9 mouse cellular contexts compared by ENCODE assay signal in the genomic region with DNA sequence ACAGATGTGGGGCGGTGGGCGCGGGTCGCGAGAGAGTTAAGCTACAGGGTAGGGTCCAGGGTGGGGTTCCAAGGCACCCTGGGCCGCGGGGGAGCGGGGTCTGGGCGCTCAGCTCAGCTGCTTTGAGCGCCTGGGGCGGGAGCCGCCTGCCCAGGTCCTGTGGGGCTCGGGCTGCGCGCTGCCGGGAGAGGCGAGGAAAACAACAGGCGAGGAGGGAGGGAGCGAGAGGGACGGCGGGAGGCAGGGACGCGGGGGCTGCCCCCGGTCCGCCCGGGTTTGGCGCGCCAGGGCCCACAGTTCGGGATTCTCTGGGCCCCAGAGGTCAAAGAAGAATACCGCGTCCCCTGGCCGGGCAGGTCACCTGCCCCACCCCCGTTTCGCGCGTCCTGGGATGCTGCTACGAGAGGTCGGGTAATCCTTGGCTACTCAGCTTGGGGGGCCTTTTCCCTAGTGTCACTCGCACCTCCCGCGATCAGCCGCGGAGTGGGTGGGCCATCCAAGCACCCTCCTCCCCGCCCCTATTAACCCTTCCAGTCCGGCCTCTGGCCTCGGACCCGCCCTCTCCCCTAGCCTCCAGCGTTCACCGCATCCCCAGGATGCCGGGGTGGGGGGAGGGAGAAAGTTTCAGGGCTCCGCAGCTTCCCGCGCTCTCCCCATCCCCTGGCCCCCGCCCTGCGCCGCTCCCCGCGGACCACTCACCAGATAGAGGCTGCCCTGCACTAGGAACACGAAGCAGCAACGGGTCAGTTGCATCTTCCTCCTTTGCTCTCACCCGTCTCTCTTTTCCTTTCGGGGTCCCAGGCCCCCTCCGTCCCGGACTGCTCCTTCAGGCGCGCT. TPM values are rescaled to one million over a fixed set of nuclear protein-coding genes. Genes with fewer than 3 reads are reported as not detected.
DNase-seq lines count a peak whose midpoint lies in the region; ATAC-seq lines count a peak whose summit lies in the region.
"Had no signal": no experiment of that assay in that cellular context is flagged by ENCODE, and none has a peak within 500 bp of the region (broad histone marks: within the 10 kb centered on the region; RNA-seq: fewer than 3 reads in every experiment).

No protein-coding gene starts in this region.

- H3K4me3 ChIP-seq in heart, embryonic 10.5 days = peak overlapping the region; percentile 71
- H3K4me3 ChIP-seq in forebrain, embryonic 12.5 days (replicated peaks) = peak overlapping the region; percentile 51
- H3K4me3 ChIP-seq in neural tube, embryonic 12.5 days = peak overlapping the region; percentile 52

- DNase-seq in heart, embryonic 10.5 days (ENCODE audit: low spot score) = no peak
- no peak for DNase-seq in heart, adult 9 months (ENCODE audit: low spot score in 2 of 2)
- peak; percentile 57 for DNase-seq in R1 (ENCODE audit: low read depth, low spot score)
- peak; percentile 46 to 61 for DNase-seq in kidney, postnatal 4 days
- no peak for DNase-seq in right cerebral cortex, adult 2 months (ENCODE audit: low spot score in 2 of 2)

- peak overlapping the region; percentile 91 for H3K4me2 ChIP-seq in forebrain, embryonic 12.5 days
- peak overlapping the region; percentile 99 for H3K4me2 ChIP-seq in neural tube, embryonic 12.5 days (replicated peaks)

- peak overlapping the region; percentile 59 for H3K9ac ChIP-seq in forebrain, embryonic 12.5 days
- H3K9ac ChIP-seq in neural tube, embryonic 12.5 days = peak overlapping the region; percentile 52

- H3K27me3 ChIP-seq in heart, embryonic 10.5 days (ENCODE audit: insufficient read depth, poor library complexity, severe bottlenecking) = peaks cover 91% of the 10 kb centered on the region
- peaks cover 84% of the 10 kb centered on the region for H3K27me3 ChIP-seq in forebrain, embryonic 12.5 days
- H3K27me3 ChIP-seq in neural tube, embryonic 12.5 days (replicated peaks) = peaks cover 48% of the 10 kb centered on the region

- H3K4me1 ChIP-seq in heart, embryonic 10.5 days = peaks cover 40% of the 10 kb centered on the region
- H3K4me1 ChIP-seq in forebrain, embryonic 12.5 days = peaks cover 48% of the 10 kb centered on the region
- H3K4me1 ChIP-seq in neural tube, embryonic 12.5 days = peaks cover 46% of the 10 kb centered on the region

- H3K36me3 ChIP-seq in heart, embryonic 10.5 days = no peaks in the 10 kb centered on the region
- H3K36me3 ChIP-seq in forebrain, embryonic 12.5 days (replicated peaks) = no peaks in the 10 kb centered on the region
- no peaks in the 10 kb centered on the region for H3K36me3 ChIP-seq in neural tube, embryonic 12.5 days

- under 1% methylated on average over 62 of the region's 66 CpGs for WGBS in heart, embryonic 10.5 days
- WGBS in forebrain, embryonic 12.5 days = under 1% methylated on average over 66 of the region's 66 CpGs
- under 1% methylated on average over 66 of the region's 66 CpGs for WGBS in neural tube, embryonic 12.5 days

- peak; percentile 70 for ATAC-seq in forebrain, embryonic 12.5 days (ENCODE audit: low FRiP score)
- 0 out of 2 replicates have a peak, but pooled peaks have one; percentile 1 for ATAC-seq in neural tube, embryonic 12.5 days (ENCODE audit: low FRiP score, low read depth)
- no peak for ATAC-seq in megakaryocyte-erythroid progenitor cell, adult 5-6 weeks (replicated peaks; ENCODE audit: low FRiP score, low TSS enrichment, poor library complexity, severe bottlenecking)

- peak overlapping the region; percentile 67 for H3K27ac ChIP-seq in heart, embryonic 10.5 days
- no peak overlapping the region for H3K27ac ChIP-seq in forebrain, embryonic 12.5 days
- H3K27ac ChIP-seq in neural tube, embryonic 12.5 days = no peak overlapping the region
- H3K27ac ChIP-seq: macrophage had no signal

- no peaks in the 10 kb centered on the region for H3K9me3 ChIP-seq in heart, embryonic 10.5 days
- H3K9me3 ChIP-seq in forebrain, embryonic 12.5 days = no peaks in the 10 kb centered on the region
- no peaks in the 10 kb centered on the region for H3K9me3 ChIP-seq in neural tube, embryonic 12.5 days

RNA-seq across cellular contexts. Expression of a gene that starts 0.7 kb away (rescaled TPM):
- polyA plus RNA-seq in heart, embryonic 10.5 days (2016; fragmentation: Nextera tagmentation; extraction: Ambion mirVana) = 0.21 and 0.77 TPM in 2 replicates
- polyA plus RNA-seq in forebrain, embryonic 12.5 days (2016; fragmentation: Nextera tagmentation; extraction: Ambion mirVana) = 0.57 and 0.87 TPM in 2 replicates
- polyA plus RNA-seq in neural tube, embryonic 12.5 days (2016; fragmentation: Nextera tagmentation; extraction: Ambion mirVana) = 0.49 and 0.55 TPM in 2 replicates
- not detected in 2 replicates for total RNA-seq in megakaryocyte-erythroid progenitor cell, adult 5-6 weeks (2014; fragmentation: Nextera tagmentation)
- total RNA-seq in megakaryocyte-erythroid progenitor cell, adult 5-6 weeks (2017) = not detected in 2 replicates
- polyA plus RNA-seq: macrophage had no signal

Comparison
In these comparisons a context has a peak if more than half of its experiments do, and no peak if none do; other contexts are left out.
1. DNase-seq: peak in R1 (single experiment) and kidney, postnatal 4 days (2 of 2); none in heart, embryonic 10.5 days (single experiment), heart, adult 9 months (0 of 2) and right cerebral cortex, adult 2 months (0 of 2).
2. Peak in every context shown above with its lines, with median percentiles within 50 percentile points of each other: H3K4me3 ChIP-seq.